In genomic region chr19:4181892-4182291, GRCm38 (mm10) we compare ENCODE assay signal across 8 mouse cellular contexts. TPM values are rescaled to one million over a fixed set of nuclear protein-coding genes. Genes with fewer than 3 reads are reported as not detected.
DNase-seq lines count a peak whose midpoint lies in the region; ATAC-seq lines count a peak whose summit lies in the region.

No protein-coding gene starts in this region.

- peaks cover 7% of the 10 kb centered on the region for H3K4me1 ChIP-seq in lung, embryonic 16.5 days (replicated peaks; ENCODE audit: control insufficient read depth, insufficient read depth, low read length)

- no peaks in the 10 kb centered on the region for H3K27me3 ChIP-seq in lung, embryonic 16.5 days (ENCODE audit: control insufficient read depth, insufficient read depth, low read depth, low read length)

- no peak overlapping the region for H3K4me3 ChIP-seq in lung, embryonic 16.5 days (ENCODE audit: low read length)

- no peaks in the 10 kb centered on the region for H3K36me3 ChIP-seq in lung, embryonic 16.5 days (ENCODE audit: control insufficient read depth, insufficient read depth, low read length)

- H3K9me3 ChIP-seq in lung, embryonic 16.5 days (ENCODE audit: control insufficient read depth, low read length) = no peaks in the 10 kb centered on the region

- 38% methylated on average over 3 of the region's 3 CpGs for whole genome bisulfite sequencing in lung, embryonic 16.5 days

- peak; percentile 58; the same call in 1 of the 2 replicates for ATAC-seq in lung, embryonic 16.5 days (ENCODE audit: low read depth)

- no peak overlapping the region for H3K4me2 ChIP-seq in lung, embryonic 16.5 days (ENCODE audit: low read depth, low read length)

- intact Hi-C loops in heart, postnatal 25 days (cut with DNase I) = no loop called here

- no peak overlapping the region for H3K27ac ChIP-seq in lung, embryonic 16.5 days (ENCODE audit: low read length)

- no peak overlapping the region for H3K9ac ChIP-seq in lung, embryonic 16.5 days (ENCODE audit: low read length)

- peak; percentile 56 for DNase-seq in heart, postnatal 4 days
- no peak for DNase-seq in heart, postnatal 25 days (ENCODE audit: low spot score)
- DNase-seq in 416B (ENCODE audit: low read depth) (peak; percentile 34), R1 (ENCODE audit: low read depth, low spot score) (peak; percentile 73)
- peak; percentile 62 to 64 for DNase-seq in frontal cortex, postnatal 14 days (ENCODE audit: low spot score in 2 of 2)
- peak; percentile 84 to 85 for DNase-seq in spleen, postnatal 36 days (ENCODE audit: low spot score in 2 of 2)
- no peak for DNase-seq in urinary bladder, adult 2 months (ENCODE audit: low spot score)

RNA-seq across cellular contexts. Expression of gene Carns1, which starts 6.6 kb away (rescaled TPM):
- 10 to 100 TPM; 46.7 to 49.0 TPM for total RNA-seq in heart, postnatal 4 days (2021)
- 10 to 100 TPM; 33.5 to 34.1 TPM for total RNA-seq in heart, postnatal 25 days (2021)
- polyA plus RNA-seq in lung, embryonic 16.5 days (2015; fragmentation: Nextera tagmentation; extraction: Ambion mirVana) = 2.5 and 3.2 TPM in 2 replicates
- polyA plus RNA-seq in urinary bladder, adult 2 months (2012; rRNA removed) = 18.7 and 21.7 TPM in 2 replicates

RNA-seq across cellular contexts. Expression of gene Tbc1d10c, which starts 9.2 kb away (rescaled TPM):
- total RNA-seq in heart, postnatal 4 days (2021) = 1 to 10 TPM; 2.0 to 2.1 TPM
- 1 to 10 TPM; 9.2 to 9.3 TPM for total RNA-seq in heart, postnatal 25 days (2021)
- polyA plus RNA-seq in lung, embryonic 16.5 days (2015; fragmentation: Nextera tagmentation; extraction: Ambion mirVana) = 4.0 and 7.0 TPM in 2 replicates
- 2.9 and 3.9 TPM in 2 replicates for polyA plus RNA-seq in urinary bladder, adult 2 months (2012; rRNA removed)

RNA-seq across cellular contexts. Expression of gene Ppp1ca, which starts 10.0 kb away (rescaled TPM):
- 100 to 1,000 TPM; 481 to 484 TPM for total RNA-seq in heart, postnatal 4 days (2021)
- 100 to 1,000 TPM; 337 TPM for total RNA-seq in heart, postnatal 25 days (2021)
- 911 and 931 TPM in 2 replicates for polyA plus RNA-seq in lung, embryonic 16.5 days (2015; fragmentation: Nextera tagmentation; extraction: Ambion mirVana)
- polyA plus RNA-seq in urinary bladder, adult 2 months (2012; rRNA removed) = 257 and 304 TPM in 2 replicates

RNA-seq across cellular contexts. Expression of gene Rps6kb2, which starts 18.7 kb away (rescaled TPM):
- 10 to 100 TPM; 26.0 to 26.3 TPM for total RNA-seq in heart, postnatal 4 days (2021)
- total RNA-seq in heart, postnatal 25 days (2021) = 10 to 100 TPM; 16.5 to 16.8 TPM
- 51.6 and 52.7 TPM in 2 replicates for polyA plus RNA-seq in lung, embryonic 16.5 days (2015; fragmentation: Nextera tagmentation; extraction: Ambion mirVana)
- polyA plus RNA-seq in urinary bladder, adult 2 months (2012; rRNA removed) = 42.6 and 51.9 TPM in 2 replicates

RNA-seq across cellular contexts. Expression of gene Rad9a, which starts 19.6 kb away (rescaled TPM):
- total RNA-seq in heart, postnatal 4 days (2021) = 1 to 10 TPM; 8.3 to 8.4 TPM
- 1 to 10 TPM; 5.3 to 5.8 TPM for total RNA-seq in heart, postnatal 25 days (2021)
- polyA plus RNA-seq in lung, embryonic 16.5 days (2015; fragmentation: Nextera tagmentation; extraction: Ambion mirVana) = 30.5 and 33.6 TPM in 2 replicates
- 19.2 and 23.2 TPM in 2 replicates for polyA plus RNA-seq in urinary bladder, adult 2 months (2012; rRNA removed)

Comparison
In these comparisons a context has a peak if more than half of its experiments do, and no peak if none do; other contexts are left out.
1. DNase-seq: peak in heart, postnatal 4 days (single experiment), 416B (single experiment), R1 (single experiment), frontal cortex, postnatal 14 days (2 of 2) and spleen, postnatal 36 days (2 of 2); none in heart, postnatal 25 days (single experiment) and urinary bladder, adult 2 months (single experiment).